Mouse (Mus musculus) olfactory bulb, adult 2 months (tissue): ENCODE data around the gene Gm47995.

ENCODE experiments used
- CTCF ChIP-seq: fragments of 200-500 bp; IDR thresholded peaks from 2 replicates; pipeline ENCODE4 v1.5.1; 2012; ENCODE audit warnings: low read depth, mild to moderate bottlenecking, low read length, moderate library complexity; ENCODE audit not compliant: insufficient read depth
- POLR2A ChIP-seq: fragments of 200-500 bp; IDR thresholded peaks from 2 replicates; pipeline ENCODE4 v1.6.1; 2012; ENCODE audit warnings: mild to moderate bottlenecking, low read depth, low read length, moderate library complexity; ENCODE audit not compliant: insufficient read depth

DNA sequence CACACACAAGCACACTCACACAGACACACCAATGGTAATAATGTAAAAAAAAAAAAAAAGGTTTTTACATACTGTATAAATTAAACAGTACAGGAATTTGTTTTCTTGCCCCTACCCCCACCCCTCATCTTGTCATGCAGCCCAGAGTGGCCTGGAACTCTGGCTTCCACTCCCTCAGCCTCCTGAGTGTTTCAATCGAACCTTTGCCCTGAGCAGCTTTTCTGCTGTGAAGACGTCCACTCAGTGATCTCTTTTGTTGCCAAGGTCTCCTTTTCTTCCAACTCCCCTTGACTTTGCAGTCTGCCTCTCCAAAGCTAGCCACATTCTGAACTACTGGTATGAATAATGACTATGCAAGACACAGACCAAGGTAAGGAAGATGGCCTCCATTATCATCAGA is 47.6 kb downstream of the Gm47995 start:
- TF ChIP-seq POLR2A (no peak), CTCF (no peak)
